Mouse (Mus musculus): ENCODE results near the gene Gm28043. TPM values are rescaled to one million over a fixed set of nuclear protein-coding genes. Genes with fewer than 3 reads are reported as not detected.

The Gm28043 gene
- polyA plus RNA-seq, 1 experiment, result 1.0 TPM

DNA sequence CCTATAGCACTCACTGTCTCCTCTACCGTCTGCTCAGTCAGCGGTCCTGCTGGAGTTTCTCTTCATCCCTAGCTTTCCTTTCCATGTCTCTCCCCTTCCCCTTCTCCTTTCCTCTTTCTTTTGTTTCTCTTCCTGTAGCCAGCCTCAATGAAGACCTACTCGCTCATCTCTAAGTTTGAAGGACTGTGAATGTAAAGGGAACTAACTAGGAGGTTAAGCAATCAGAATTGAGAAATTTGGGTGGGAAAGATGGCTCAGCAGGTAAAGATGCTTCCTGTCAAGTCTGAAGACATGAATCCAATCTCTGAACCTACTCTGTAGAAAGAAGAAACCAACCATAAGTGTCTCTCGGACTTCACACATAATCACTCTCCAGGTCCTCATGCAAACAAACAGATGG lies 58.6 kb downstream of the Gm28043 start:
- Histone ChIP-seq H3K4me3 (no peak overlapping the region), H3K4me2 (ENCODE audit: low read depth) (no peak overlapping the region)
- TF ChIP-seq TCF12 (IDR thresholded peaks at IDR 0.05; ENCODE audit: insufficient read depth, poor library complexity, severe bottlenecking) (no peak), POLR2A (IDR thresholded peaks at IDR 0.05; ENCODE audit: insufficient read length, low read depth) (no peak), E2F4 (IDR thresholded peaks at IDR 0.05; ENCODE audit: insufficient read depth) (no peak), MYOD1 (IDR thresholded peaks at IDR 0.05; ENCODE audit: control insufficient read depth in 1 of 3, insufficient read length in 2 of 3, low read depth in 2 of 3) (no peak)

DNA sequence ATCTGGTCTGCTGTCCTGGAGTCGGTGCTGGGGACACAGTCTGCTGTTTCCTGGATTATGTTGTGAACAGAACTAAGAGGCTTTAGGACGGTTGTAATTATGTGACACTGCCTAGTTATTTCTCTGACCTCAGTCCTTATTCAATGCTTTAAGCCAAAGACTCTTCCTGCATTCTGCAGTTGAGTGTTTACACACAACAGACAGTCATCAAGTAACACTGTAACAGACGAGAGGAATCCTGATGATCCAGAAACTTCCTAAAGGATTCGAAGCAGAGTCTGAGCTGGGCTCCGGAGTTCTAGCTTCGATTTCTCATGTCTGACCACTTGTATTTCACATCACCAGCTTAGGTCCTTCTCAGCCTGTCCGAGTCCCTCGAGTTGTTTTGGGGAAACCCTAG lies 63.9 kb downstream of the Gm28043 start:
- no peak overlapping the region for H3ac ChIP-seq (ENCODE audit: control insufficient read depth, insufficient read length)
- no peak overlapping the region for H3K4me2 ChIP-seq (ENCODE audit: low read depth)
- no peak for TF ChIP-seq MYOD1 (IDR thresholded peaks at IDR 0.05; ENCODE audit: control insufficient read depth in 1 of 3, insufficient read length in 2 of 3, low read depth in 2 of 3)
- no peak for TF ChIP-seq CEBPB (IDR thresholded peaks at IDR 0.05; ENCODE audit: insufficient read depth, poor library complexity, severe bottlenecking)
- TF ChIP-seq SRF (IDR thresholded peaks at IDR 0.05; ENCODE audit: control insufficient read depth, insufficient read length, low read depth), result no peak
- TF ChIP-seq MAX (IDR thresholded peaks at IDR 0.05; ENCODE audit: low read depth), result no peak
- no peak for TF ChIP-seq MYOG (IDR thresholded peaks at IDR 0.05; ENCODE audit: control insufficient read depth in 1 of 3, insufficient read depth in 1 of 3, insufficient read length in 2 of 3, low read depth in 2 of 3)
- no peak for TF ChIP-seq REST (IDR thresholded peaks at IDR 0.05; ENCODE audit: insufficient read depth, insufficient read length)
- no peak for TF ChIP-seq USF1 (IDR thresholded peaks at IDR 0.05; ENCODE audit: low read depth)
- no peak for TF ChIP-seq POLR2A (IDR thresholded peaks at IDR 0.05; ENCODE audit: insufficient read length, low read depth)
- no peak for TF ChIP-seq TCF12 (IDR thresholded peaks at IDR 0.05; ENCODE audit: insufficient read depth, poor library complexity, severe bottlenecking)
- no peak for TF ChIP-seq E2F4 (IDR thresholded peaks at IDR 0.05; ENCODE audit: insufficient read depth)
- TF ChIP-seq TCF3 (IDR thresholded peaks at IDR 0.05; ENCODE audit: insufficient read length, low read depth), result no peak
- no peak for TF ChIP-seq POLR2AphosphoS2 (IDR thresholded peaks at IDR 0.05; ENCODE audit: insufficient read length, low read depth)
- H3K36me3 ChIP-seq (ENCODE audit: control insufficient read depth, insufficient read depth), result peaks cover 66% of the 10 kb centered on the region
- H3K4me3 ChIP-seq, result no peak overlapping the region
- no peaks in the 10 kb centered on the region for H3K79me2 ChIP-seq (ENCODE audit: control insufficient read depth, insufficient read depth)
- H3K27me3 ChIP-seq (ENCODE audit: control insufficient read depth, insufficient read depth, insufficient read length), result no peaks in the 10 kb centered on the region

More for the DNA sequence above, 58.6 kb downstream of the Gm28043 start:
- H3K36me3 ChIP-seq (ENCODE audit: control insufficient read depth, insufficient read depth), result peaks cover 36% of the 10 kb centered on the region
- no peak overlapping the region for H3ac ChIP-seq (ENCODE audit: control insufficient read depth, insufficient read length)
- H3K27me3 ChIP-seq (ENCODE audit: control insufficient read depth, insufficient read depth, insufficient read length), result no peaks in the 10 kb centered on the region
- peaks cover 9% of the 10 kb centered on the region for H3K79me2 ChIP-seq (ENCODE audit: control insufficient read depth, insufficient read depth)

DNA sequence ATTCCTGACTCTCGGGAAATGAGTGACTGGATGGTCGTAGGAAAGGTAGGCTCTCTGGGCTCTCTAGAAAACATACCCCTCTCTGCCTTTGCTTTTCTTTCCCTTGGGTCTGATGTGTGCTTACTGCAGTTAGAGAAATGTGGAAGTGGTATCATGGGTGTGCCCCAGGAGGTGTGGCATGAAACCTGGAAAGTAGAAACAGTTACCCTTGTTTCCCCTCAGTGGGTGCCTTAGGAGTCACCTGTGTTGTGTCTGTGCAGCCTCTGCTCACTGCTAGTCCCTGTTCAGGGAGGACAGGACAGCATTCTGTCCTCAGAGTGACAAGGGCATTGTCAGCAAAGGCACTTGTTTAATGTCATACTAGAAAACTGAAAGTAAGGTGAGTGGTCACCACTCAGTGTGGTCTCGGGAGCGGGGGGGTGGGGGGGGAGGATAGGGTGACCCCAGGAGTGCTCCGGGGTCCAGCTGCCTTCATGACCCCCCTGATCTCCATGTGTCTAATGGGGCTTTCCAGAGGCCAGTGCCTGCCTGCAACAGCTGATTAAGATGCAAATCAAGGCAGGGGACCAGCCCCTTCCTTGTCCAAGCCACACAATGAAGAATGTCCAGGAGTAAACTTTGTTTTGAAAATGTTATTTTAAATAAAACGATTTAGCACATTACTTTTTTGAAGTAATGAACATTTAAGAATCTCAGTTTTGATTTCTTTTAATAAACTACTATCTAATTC lies 64.5 kb downstream of the Gm28043 start:
- TF ChIP-seq TCF3 (IDR thresholded peaks at IDR 0.05; ENCODE audit: insufficient read length, low read depth) (no peak), REST (IDR thresholded peaks at IDR 0.05; ENCODE audit: insufficient read depth, insufficient read length) (no peak), CEBPB (IDR thresholded peaks at IDR 0.05; ENCODE audit: insufficient read depth, poor library complexity, severe bottlenecking) (no peak), MYOD1 (IDR thresholded peaks at IDR 0.05; ENCODE audit: control insufficient read depth in 1 of 3, insufficient read length in 2 of 3, low read depth in 2 of 3) (no peak), SRF (IDR thresholded peaks at IDR 0.05; ENCODE audit: control insufficient read depth, insufficient read length, low read depth) (no peak), MAX (IDR thresholded peaks at IDR 0.05; ENCODE audit: low read depth) (no peak), USF1 (IDR thresholded peaks at IDR 0.05; ENCODE audit: low read depth) (no peak), TCF12 (IDR thresholded peaks at IDR 0.05; ENCODE audit: insufficient read depth, poor library complexity, severe bottlenecking) (no peak), E2F4 (IDR thresholded peaks at IDR 0.05; ENCODE audit: insufficient read depth) (no peak), POLR2AphosphoS2 (IDR thresholded peaks at IDR 0.05; ENCODE audit: insufficient read length, low read depth) (no peak), MYOG (IDR thresholded peaks at IDR 0.05; ENCODE audit: control insufficient read depth in 1 of 3, insufficient read depth in 1 of 3, insufficient read length in 2 of 3, low read depth in 2 of 3) (no peak), POLR2A (IDR thresholded peaks at IDR 0.05; ENCODE audit: insufficient read length, low read depth) (no peak)
- Histone ChIP-seq H3K79me2 (ENCODE audit: control insufficient read depth, insufficient read depth) (no peaks in the 10 kb centered on the region), H3K4me3 (no peak overlapping the region), H3K4me2 (ENCODE audit: low read depth) (no peak overlapping the region), H3ac (ENCODE audit: control insufficient read depth, insufficient read length) (no peak overlapping the region), H3K36me3 (ENCODE audit: control insufficient read depth, insufficient read depth) (peaks cover 66% of the 10 kb centered on the region), H3K27me3 (ENCODE audit: control insufficient read depth, insufficient read depth, insufficient read length) (no peaks in the 10 kb centered on the region)

DNA sequence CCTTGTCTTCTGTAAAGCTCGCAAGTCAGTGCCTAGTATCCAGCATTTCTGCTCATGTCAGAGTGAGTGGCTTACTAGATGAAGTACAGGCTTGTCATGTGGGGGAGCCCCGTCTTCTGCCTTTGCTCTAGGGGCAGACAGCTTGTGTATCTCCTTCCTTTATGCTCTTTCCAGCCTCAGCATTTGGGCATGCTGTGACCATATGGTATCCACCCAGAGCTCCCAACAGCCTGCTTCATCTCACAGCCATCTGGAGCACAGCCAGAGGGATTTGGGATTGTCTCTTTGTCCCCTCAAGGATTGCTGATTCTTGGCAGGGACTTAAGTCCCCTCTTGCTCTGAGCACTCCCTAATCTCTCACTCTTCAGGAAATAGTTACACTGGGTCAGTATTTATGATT lies 65.5 kb downstream of the Gm28043 start:
- Histone ChIP-seq H3K36me3 (ENCODE audit: control insufficient read depth, insufficient read depth) (peaks cover 60% of the 10 kb centered on the region), H3K79me2 (ENCODE audit: control insufficient read depth, insufficient read depth) (no peaks in the 10 kb centered on the region), H3K4me3 (no peak overlapping the region), H3K4me2 (ENCODE audit: low read depth) (no peak overlapping the region), H3ac (ENCODE audit: control insufficient read depth, insufficient read length) (no peak overlapping the region), H3K27me3 (ENCODE audit: control insufficient read depth, insufficient read depth, insufficient read length) (no peaks in the 10 kb centered on the region)
- TF ChIP-seq TCF3 (IDR thresholded peaks at IDR 0.05; ENCODE audit: insufficient read length, low read depth) (no peak), POLR2A (IDR thresholded peaks at IDR 0.05; ENCODE audit: insufficient read length, low read depth) (no peak), CEBPB (IDR thresholded peaks at IDR 0.05; ENCODE audit: insufficient read depth, poor library complexity, severe bottlenecking) (no peak), MYOG (IDR thresholded peaks at IDR 0.05; ENCODE audit: control insufficient read depth in 1 of 3, insufficient read depth in 1 of 3, insufficient read length in 2 of 3, low read depth in 2 of 3) (no peak), MYOD1 (IDR thresholded peaks at IDR 0.05; ENCODE audit: control insufficient read depth in 1 of 3, insufficient read length in 2 of 3, low read depth in 2 of 3) (no peak), SRF (IDR thresholded peaks at IDR 0.05; ENCODE audit: control insufficient read depth, insufficient read length, low read depth) (no peak), POLR2AphosphoS2 (IDR thresholded peaks at IDR 0.05; ENCODE audit: insufficient read length, low read depth) (no peak), REST (IDR thresholded peaks at IDR 0.05; ENCODE audit: insufficient read depth, insufficient read length) (no peak), USF1 (IDR thresholded peaks at IDR 0.05; ENCODE audit: low read depth) (no peak), TCF12 (IDR thresholded peaks at IDR 0.05; ENCODE audit: insufficient read depth, poor library complexity, severe bottlenecking) (no peak), E2F4 (IDR thresholded peaks at IDR 0.05; ENCODE audit: insufficient read depth) (no peak), MAX (IDR thresholded peaks at IDR 0.05; ENCODE audit: low read depth) (no peak)
